Mouse (Mus musculus) B cell, adult 67 days (primary cell): ENCODE measurements around the gene Myo15b. TPM values are rescaled to one million over a fixed set of nuclear protein-coding genes. Genes with fewer than 3 reads are reported as not detected.

Experiments used
- total RNA-seq, 2 experiments: library from RNA; stranded (reverse); gene quantifications; 4 replicates each; pipeline ENCODE4 v1.2.4; 2023

Myo15b gene
- total RNA-seq, result under 1 TPM; 0.18 to 0.67 TPM

DNA sequence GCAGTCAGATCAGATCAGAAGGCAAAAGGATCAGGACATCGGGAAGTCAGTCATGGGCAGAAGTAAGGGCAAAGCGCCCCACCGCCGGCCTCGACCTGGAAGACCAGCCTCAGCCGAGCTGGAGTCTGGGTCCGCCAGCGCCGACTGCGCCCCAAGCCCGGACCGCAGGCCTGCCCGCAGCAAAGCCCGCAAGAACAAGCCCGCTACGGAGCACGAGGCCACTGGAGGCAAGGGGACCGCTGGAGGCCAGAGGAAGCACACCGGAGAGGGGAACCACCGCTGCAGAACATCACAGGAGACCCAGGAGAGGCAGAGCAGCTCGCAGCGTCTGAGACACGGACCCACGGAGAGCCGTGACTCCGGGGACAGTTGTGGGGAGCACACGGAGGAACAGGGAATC lies at the start of gene Myo15b:
TSS of gene Myo15b (plus strand) at position 53 of the 400 bp plus-strand sequence.

GRCm38 (mm10) chr11:115813507-115814296 lies 44.5 kb upstream of the Myo15b start, which contains the start of gene Caskin2:
TSS of gene Caskin2 (minus strand) at chr11:115813639.

DNA sequence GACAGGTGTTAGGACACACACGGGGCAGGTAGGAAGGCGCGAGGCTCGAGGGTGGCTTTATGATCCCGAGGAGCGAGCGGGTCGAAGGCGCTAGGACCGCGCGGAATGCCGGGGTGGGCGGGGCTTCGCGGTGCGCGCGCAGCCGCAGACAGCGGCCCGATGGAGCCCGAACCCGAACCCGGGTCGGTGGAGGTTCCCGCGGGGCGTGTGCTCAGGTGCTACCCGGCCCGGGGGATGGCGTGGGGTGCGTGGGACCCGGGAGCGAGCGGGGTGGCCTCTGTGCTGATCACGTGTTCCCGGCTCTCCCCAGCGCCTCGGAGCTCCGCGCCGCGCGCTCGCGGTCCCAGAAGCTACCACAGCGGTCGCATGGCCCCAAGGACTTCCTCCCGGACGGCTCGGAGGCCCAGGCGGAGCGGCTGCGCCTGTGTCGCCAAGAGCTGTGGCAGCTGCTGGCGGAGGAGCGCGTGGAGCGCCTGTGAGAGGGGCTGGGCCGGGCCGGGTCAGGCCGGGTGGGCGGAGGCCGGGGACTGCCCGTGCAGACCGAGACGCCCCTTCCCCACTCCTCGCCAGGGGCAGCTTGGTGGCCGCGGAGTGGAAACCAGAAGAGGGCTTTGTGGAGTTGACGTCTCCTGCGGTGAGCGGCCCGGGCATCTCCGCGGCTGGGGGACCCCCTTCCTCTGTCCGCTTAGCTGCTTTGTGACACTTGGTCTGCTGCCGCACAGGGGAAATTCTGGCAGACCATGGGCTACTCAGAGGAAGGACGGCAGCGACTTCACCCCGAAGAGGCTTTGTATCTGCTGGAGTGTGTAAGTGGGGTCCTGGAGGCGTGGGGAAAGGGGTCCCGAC lies 43.4 kb upstream of the Myo15b start, which contains the start of gene Tsen54:
TSS of gene Tsen54 (plus strand) at position 120 of the 846 bp plus-strand sequence.

DNA sequence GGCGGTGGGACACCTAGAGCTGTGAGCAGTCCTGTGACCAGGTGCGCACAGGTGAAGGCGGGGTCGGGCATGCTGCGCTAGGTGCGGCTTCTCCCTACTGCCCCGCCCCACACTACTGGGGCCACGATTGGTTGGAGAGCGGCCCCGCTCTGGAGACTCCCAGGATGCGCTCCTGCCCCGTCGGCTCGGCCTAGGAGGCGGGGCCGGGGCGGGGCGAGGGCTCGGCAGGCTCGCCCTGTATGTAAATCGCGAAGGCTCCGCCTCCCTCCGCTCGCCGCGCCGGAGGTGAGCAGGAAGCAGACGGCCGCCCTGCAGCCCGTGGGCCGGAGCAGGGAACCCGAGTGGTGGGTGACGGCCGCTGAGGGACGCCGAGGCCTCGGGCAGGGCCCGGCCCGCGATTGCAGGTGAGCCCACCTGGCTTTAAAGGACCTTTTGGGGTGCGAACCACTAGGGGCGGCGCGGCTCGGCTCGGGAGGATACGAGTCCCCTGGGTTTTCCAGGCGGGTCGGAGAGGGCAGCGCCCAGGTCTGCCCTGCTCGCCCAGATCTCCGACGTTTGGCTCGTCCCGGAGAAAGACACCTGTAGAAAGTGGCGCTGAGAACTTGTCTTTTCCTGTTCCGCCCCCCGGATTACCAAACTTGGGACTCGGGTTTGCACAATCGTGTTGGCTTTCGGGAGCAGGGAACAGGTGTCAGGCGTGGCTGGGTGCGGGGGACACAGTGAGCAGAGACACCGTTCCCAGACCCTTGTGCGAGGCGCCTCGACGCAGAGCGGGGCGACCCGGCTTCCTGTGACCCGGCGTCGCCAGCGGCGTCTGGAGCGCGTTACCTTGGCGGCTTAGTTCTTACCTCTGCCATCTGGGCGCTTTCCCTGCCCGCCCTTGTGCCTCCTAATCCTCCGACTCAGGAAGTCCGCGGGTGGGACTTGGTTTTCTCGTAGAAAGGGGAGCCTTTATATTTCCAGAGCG lies 34.1 kb upstream of the Myo15b start, which contains the start of gene Llgl2:
TSS of gene Llgl2 (plus strand) at position 276 of the 967 bp plus-strand sequence.

GRCm38 (mm10) chr11:115899486-115900266 lies 41.5 kb downstream of the Myo15b start, which contains the start of gene Smim5:
TSS of gene Smim5 (plus strand) at chr11:115899966.

DNA sequence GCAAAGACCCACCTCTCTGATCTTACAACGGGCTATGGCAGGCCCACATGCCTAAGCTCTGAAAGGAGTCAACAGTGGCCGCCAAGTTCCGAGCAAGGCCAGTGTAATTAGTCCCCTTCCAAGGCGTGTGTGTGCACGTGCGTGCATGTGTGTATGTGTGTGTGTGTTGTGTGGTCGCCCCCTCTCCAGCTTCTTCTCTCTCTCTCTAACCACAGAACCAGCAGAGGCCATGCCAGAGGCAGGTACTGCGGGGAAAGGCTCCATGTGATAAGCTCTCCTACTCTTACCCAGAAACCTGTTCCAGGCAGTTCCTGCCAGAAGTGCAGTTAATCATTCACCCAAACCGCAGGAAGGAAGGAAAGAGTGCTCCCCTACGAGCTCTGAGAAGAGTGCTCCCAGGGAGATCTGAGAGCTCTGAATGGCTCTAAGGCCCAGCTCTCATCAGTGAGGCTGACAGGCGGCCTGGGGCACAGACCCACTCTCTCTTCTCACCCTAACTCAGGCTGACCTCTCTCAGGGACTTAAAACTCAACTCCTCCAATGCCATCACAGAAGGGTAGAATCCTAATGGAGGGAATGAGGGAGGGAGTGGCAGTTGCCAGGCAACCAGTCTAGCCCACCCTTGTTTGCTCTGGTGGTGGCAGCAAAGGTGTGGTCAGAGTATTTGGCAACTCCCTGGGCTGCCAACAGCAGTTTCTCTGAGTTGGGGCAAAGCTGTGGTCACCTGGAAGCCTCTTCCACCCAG lies 53.6 kb downstream of the Myo15b start, which contains the start of gene Smim6:
TSS of gene Smim6 (plus strand) at position 386 of the 745 bp plus-strand sequence.

DNA sequence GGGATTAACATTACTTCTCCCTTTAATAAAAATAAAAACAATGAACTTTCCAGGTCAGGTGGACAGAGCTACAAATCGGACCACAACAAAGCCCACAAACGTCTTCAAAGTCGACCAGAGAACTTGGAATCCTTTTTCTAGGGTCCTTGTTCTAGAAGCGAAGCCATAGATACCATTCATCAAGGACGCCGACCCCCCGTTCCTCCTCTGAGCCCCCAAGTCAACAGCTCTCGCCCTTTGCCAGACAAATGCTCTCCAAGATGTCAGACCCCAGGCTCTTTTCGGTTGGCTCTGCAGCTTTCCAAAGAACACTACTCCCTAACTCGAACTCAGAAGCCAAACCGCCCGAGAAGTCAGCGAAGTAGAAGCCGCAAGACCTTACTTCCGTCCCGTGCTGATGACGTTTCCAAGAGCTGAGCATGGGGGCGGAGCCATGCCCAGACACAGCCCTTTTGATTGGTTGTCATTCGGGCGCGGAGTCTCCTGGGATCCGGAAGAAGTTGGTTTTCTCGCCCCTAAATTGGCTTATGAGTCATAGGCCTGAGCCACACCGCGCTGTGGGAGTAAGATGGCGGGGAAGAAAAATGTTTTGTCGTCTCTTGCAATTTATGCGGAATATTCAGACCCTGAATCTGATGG lies 75.0 kb downstream of the Myo15b start, which contains the start of the genes Sap30bp and Recql5:
TSS of gene Sap30bp (plus strand) at position 175 of the 639 bp plus-strand sequence.
TSS of gene Recql5 (minus strand) at position 370 of the 639 bp plus-strand sequence.

Other genes starting within 250 kb of the Myo15b start
- gene Mif4gd, start 245.4 kb upstream of the Myo15b start, total RNA-seq, result 100 to 1,000 TPM; 267 to 291 TPM
- gene Slc25a19, start 230.1 kb upstream of the Myo15b start, total RNA-seq, result 100 to 1,000 TPM; 105 to 108 TPM
- 100 to 1,000 TPM; 340 to 343 TPM for gene Grb2, start 149.8 kb upstream of the Myo15b start, total RNA-seq
- 10 to 100 TPM; 52.9 to 61.8 TPM for gene Tmem94, start 93.0 kb upstream of the Myo15b start, total RNA-seq
- 1 to 10 TPM; 5.3 to 5.8 TPM for gene Caskin2, start 44.8 kb upstream of the Myo15b start, total RNA-seq
- 10 to 100 TPM; 32.6 to 36.5 TPM for gene Tsen54, start 43.7 kb upstream of the Myo15b start, total RNA-seq
- 10 to 100 TPM; 29.6 to 31.4 TPM for gene Llgl2, start 34.4 kb upstream of the Myo15b start, total RNA-seq
- gene Smim5, start 41.6 kb downstream of the Myo15b start, total RNA-seq, result not detected
- not detected for gene Smim6, start 53.6 kb downstream of the Myo15b start, total RNA-seq
- 10 to 100 TPM; 48.3 to 55.7 TPM for gene Sap30bp, start 74.9 kb downstream of the Myo15b start, total RNA-seq
- gene Recql5, start 75.1 kb downstream of the Myo15b start, total RNA-seq, result 10 to 100 TPM; 65.2 to 73.1 TPM
- under 1 TPM; 0.20 to 0.56 TPM for gene Itgb4, start 116.3 kb downstream of the Myo15b start, total RNA-seq
- gene Galk1, start 154.3 kb downstream of the Myo15b start, total RNA-seq, result 10 to 100 TPM; 17.7 to 21.5 TPM
- gene H3f3b, start 169.6 kb downstream of the Myo15b start, total RNA-seq, result 1,000 to 10,000 TPM; 2,967 to 3,463 TPM
- 10 to 100 TPM; 69.9 to 84.3 TPM for gene Unk, start 171.9 kb downstream of the Myo15b start, total RNA-seq
- 10 to 100 TPM; 60.6 to 74.3 TPM for gene Unc13d, start 219.6 kb downstream of the Myo15b start, total RNA-seq
- 100 to 1,000 TPM; 237 to 270 TPM for gene Wbp2, start 228.6 kb downstream of the Myo15b start, total RNA-seq